Mouse (Mus musculus) gastrocnemius, adult 2 months (tissue): ENCODE results near the gene Gm20388. TPM values are rescaled to one million over a fixed set of nuclear protein-coding genes. Genes with fewer than 3 reads are reported as not detected.
A peak's percentile ranks its signal among the peaks of the same experiment; 100 is the strongest.

ENCODE experiments used
- DNase-seq: peaks from one replicate; pipeline ENCODE4 v3.0.0; 2022
- H3K27ac ChIP-seq: fragments of 200-600 bp; 2 replicates; pipeline ENCODE4 v1.8.1; 2022; ENCODE audit warnings: mild to moderate bottlenecking
- H3K4me3 ChIP-seq: fragments of 200-600 bp; 2 replicates; pipeline ENCODE4 v1.8.1; 2022; ENCODE audit warnings: mild to moderate bottlenecking, moderate library complexity
- CTCF ChIP-seq: fragments of 200-600 bp; IDR thresholded peaks from 2 replicates; pipeline ENCODE4 v1.8.1; 2022; ENCODE audit warnings: antibody characterized with exemption, mild to moderate bottlenecking, moderate library complexity
- intact Hi-C: fragments of 180-260 bp; cut with DNase I; formaldehyde crosslinking; loops from one replicate; pipeline ENCODE4 v1.15.1; 2025
- total RNA-seq, 2 experiments: library from RNA; stranded (reverse); gene quantifications; 2 replicates each; pipeline ENCODE4 v1.2.3; 2021

Gm20388 gene
- total RNA-seq, 2 experiments from 2014 or later: 6.1 to 15.0 TPM

DNA sequence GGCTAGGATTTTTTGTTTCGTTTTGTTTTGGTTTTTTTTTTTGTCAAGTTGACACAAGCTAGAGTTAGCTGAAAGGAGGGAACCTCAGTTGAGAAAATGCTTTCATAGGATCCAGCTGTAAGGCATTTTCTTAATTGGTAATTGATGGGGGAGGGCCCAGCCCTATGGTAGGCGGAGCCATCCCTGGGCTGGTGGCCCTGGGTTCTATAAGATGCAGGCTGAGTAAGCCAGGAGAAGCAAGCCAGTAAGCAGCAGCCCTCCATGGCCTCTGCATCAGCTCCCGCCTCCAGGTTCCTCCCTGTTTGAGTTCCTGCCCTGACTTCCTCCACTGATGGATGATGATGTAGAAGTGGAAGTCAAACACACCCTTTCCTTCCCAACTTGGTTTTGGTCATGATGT is 3869.8 kb downstream of the Gm20388 start:
- no peak for TF ChIP-seq CTCF

DNA sequence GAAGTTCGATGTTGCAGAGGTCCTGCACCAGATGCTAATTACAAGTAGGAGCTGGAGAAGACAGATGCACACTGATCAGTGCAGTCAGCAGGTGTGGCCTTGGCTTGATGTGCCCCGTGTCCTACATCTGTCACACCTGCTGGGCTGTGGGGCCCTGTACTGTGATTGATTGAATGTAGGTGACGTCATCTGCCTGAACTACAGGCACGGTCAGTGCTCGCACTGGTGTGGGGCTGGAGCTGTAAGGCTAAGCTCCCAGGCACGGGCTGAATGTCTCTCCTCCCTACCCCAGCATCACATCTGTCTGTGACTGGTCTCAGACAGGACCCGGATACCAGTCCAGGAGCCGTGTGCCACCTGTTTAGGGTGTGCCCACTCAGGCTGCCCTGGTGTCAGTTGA is 3870.6 kb downstream of the Gm20388 start:
- Histone ChIP-seq H3K27ac (no peak overlapping the region), H3K4me3 (no peak overlapping the region)
- no peak for DNase-seq
- no peak for TF ChIP-seq CTCF
- intact Hi-C loops: no loop called here

More for the DNA sequence above, 3869.8 kb downstream of the Gm20388 start:
- Histone ChIP-seq H3K4me3 (no peak overlapping the region), H3K27ac (no peak overlapping the region)
- DNase-seq: no peak
- intact Hi-C loops: no loop called here

DNA sequence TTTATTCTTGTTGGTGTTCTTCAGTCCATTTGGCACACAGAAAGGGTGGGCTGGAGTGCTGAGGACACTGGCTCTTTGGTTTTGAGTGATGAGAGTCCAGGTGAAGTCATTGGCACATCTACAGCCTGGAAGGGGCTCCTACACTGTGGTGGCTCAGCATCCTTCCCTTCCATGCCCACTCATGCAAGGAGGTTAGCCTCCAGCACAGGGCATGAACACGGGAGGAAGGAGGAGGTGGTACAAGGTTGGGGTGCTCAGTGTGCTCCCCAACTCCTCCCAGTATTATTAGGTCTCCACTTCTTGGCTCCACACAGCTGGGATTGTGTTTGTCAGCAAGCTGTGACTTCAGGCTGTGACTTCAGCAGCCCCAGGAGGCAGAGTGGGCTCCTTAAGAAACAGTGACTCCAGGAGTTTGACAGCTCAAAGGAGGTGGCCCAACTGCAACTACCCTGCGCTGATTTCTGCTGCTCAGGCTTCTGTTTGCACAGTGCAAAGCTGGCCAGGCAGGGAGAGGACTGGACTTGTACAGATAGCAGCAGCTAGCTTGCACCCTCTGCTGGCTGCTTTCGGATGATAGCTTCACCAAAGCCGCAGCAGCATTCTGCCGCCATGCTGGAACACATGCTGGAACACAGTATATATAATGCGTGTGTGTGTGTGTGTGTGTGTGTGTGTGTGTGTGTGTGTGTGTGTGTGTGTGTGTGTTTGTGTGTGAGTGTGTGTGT is 3873.0 kb downstream of the Gm20388 start:
- intact Hi-C loops: loop anchor here (1.0 to 2.0 kb wide), 2 partner anchors 131 to 139 kb away; partner anchors contain the start of gene Rhou
- DNase-seq: peak; percentile 85
- H3K4me3 ChIP-seq: no peak overlapping the region
- H3K27ac ChIP-seq: no peak overlapping the region
- TF ChIP-seq CTCF: peak; percentile 72

DNA sequence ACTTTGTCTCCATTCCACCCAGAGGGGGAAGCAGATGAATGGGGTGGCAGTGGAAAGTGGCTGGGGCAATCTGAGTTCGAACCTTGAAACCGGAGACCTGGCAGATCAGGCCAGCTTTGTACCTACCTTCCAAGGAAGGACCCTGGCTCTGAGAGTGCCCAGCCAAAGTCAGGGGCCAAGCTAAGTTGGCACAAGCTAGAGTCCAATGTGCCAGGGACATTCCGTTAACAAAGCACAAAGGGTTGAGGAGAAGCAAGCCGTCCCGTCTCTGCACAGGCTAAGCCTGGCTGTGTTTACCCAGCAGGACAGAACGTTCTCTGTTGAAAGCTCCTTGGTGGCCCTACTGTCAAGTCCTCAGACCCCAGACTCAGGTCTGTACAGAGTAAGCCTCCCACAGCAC is 3875.5 kb downstream of the Gm20388 start:
- no peak overlapping the region for H3K4me3 ChIP-seq
- intact Hi-C loops: no loop called here
- DNase-seq: peak; percentile 39
- H3K27ac ChIP-seq: peak overlapping the region; percentile 68
- TF ChIP-seq CTCF: no peak

DNA sequence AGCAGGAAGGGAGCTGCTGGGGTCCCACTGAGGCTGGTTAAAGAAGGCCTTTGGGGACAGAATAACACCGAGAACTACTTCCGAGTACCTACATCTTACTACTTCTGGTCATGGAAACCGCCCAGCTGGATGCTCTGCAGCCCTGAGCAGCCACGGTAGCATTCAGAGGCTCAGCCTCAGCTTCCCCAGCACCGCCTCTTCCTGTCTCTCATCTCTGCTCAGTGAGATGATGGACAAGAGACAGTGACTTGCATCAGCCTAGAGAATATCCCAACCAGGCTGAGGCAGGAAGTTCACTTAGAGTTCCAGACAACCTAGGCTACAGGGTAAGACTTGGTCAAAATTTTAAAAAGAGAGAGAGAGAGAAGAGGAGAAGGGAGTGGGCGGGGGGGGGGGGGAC is 3876.0 kb downstream of the Gm20388 start:
- intact Hi-C loops: no loop called here
- TF ChIP-seq CTCF: no peak
- Histone ChIP-seq H3K4me3 (no peak overlapping the region), H3K27ac (peak overlapping the region; percentile 68)
- DNase-seq: no peak

DNA sequence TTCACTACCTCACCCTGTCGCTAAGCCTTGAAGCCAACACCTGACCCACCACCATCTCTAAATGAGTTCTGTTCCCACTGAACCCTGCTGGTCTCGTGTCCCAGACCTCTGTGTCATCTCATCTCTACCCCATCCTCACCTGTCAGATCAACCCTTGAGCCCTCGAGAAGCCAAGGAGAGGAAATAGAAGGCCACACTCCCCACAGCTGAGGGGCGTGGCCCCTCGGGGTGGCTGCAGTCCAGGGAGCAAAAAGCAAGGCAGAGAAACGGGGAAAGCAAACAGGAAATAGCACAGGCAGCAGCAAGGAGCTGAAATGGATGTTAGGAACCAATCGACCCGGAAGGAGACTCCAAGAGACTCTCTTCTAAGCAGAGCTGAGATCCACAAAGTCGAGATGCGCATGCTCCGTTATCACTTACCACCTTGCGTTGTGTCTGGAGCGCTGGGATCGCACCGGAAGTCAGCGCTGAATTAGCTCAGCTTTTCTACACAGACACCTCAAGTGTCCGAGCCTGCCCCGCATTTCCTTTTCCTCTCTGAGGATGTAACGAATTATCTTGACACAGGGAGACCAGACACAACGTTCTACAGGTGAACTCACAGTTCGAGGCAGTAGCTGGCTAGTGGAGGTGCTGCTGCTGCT is 3876.7 kb downstream of the Gm20388 start:
- Histone ChIP-seq H3K4me3 (no peak overlapping the region), H3K27ac (no peak overlapping the region)
- no peak for TF ChIP-seq CTCF
- DNase-seq: no peak
- intact Hi-C loops: no loop called here

DNA sequence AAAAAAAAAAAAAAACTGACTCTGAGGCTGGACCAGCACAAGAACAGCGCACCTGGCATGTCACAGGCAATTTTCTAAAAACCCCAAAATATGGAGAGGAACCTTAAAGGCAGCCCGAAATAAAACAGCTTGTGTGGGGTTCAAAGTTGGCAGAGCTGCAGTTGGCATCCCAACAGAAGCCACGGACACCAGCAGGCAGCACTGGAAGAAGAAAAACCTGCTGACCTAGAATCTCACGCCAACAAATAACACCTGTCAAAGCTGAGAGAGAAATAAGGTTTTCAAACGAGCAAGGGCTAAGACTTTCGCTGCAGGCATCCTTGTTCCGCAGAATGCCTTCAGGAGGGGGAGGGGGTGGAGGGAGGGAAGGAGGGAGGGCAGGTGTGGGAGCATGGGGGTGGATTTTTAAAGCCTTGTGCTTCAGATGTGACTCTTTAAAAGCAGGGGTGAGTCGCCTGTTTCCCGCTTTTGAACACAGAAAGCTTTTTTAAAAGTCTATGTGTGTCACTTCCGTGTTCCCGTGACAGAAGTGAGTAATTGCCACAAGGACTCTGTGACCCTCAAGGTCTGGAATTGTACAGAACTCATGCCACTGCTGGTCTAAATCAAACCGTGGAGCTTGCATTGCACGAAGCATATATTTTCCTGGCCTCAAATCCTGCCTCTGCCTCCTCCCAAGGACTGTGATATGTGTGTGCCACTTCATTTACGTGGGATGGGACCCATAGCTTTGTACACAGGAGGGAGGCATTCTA is 3878.0 kb downstream of the Gm20388 start:
- no peak for DNase-seq
- intact Hi-C loops: no loop called here
- no peak overlapping the region for H3K4me3 ChIP-seq
- H3K27ac ChIP-seq: no peak overlapping the region
- TF ChIP-seq CTCF: no peak

DNA sequence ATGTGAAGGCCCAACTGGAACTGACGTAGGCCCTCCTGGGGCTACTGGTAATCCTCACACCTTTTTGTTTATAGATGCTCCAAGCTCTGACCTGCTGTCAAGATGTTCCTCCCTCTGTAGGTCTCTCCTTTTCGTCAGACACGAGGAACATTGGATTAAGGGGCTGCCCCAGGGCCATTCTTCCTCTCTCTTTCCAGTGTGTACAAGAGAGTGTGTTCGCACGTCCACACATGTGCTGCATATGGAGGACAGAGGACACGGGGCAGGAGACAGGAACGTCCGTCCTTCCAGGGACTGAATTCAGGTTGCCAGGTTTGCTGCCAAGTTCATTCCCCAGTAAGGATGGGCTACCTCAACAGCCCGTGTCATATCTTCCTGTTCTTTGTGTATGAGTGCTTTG is 3878.8 kb downstream of the Gm20388 start:
- intact Hi-C loops: no loop called here
- no peak overlapping the region for H3K4me3 ChIP-seq
- TF ChIP-seq CTCF: no peak
- H3K27ac ChIP-seq: no peak overlapping the region
- no peak for DNase-seq

DNA sequence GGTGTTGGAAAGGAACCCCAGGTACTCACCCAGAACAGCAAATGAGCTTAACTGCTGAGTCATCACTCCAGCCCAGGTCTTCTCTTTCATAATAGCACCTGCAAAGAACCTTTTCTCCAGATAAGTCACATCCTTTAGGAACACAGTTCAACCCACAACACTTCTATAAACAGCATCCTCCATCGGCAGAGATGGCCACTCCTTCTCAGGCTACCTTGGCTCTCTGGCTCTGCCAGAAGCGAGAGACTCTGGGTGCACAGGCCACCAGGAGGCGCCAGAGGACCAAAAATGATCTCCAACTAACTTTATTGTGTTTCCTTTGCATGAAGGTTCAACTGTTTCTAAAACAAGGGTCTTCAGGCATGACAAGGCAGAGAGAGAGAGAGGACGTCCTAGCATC is 3879.3 kb downstream of the Gm20388 start:
- Histone ChIP-seq H3K27ac (no peak overlapping the region), H3K4me3 (no peak overlapping the region)
- intact Hi-C loops: loop anchor here (1.0 kb wide), 1 partner anchor 42 kb away; no protein-coding TSS in a partner anchor
- DNase-seq: peak; percentile 89
- TF ChIP-seq CTCF: peak; percentile 97

DNA sequence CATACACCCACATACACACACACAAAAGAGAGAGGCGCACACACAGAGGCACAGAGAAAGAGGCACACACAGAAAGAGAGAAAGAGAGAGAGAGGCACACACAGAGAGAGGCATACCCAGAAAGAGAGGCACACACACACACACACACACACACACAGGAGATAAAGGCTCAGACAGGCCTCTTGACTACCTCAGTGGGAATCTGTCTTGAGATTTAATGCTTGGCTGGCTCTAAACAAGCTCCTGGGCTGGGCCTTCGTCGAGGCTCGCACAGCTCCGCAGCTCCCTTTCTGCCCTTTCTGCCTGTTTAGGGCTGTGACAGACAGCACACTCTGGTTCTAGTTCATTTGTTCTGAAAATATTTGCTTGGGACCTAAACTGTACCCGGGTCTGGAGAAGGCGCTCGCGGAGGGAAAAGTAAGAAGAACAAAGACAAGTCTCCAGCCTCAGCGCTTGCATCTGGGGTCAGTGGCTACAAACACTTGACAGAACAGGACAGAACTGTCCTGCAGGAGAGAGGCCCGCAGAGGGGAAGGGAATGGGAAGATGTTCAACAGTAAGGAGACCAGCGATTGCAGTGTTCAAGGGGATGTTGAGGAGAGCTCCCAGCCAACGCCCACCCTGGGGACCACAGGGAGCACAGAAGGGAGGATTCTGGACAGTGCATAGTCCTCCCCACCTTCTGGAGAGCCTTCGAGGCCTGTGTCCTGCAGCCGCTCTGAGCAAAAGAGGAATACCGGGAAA is 3880.6 kb downstream of the Gm20388 start:
- TF ChIP-seq CTCF: no peak
- DNase-seq: no peak
- H3K4me3 ChIP-seq: no peak overlapping the region
- intact Hi-C loops: no loop called here
- no peak overlapping the region for H3K27ac ChIP-seq

DNA sequence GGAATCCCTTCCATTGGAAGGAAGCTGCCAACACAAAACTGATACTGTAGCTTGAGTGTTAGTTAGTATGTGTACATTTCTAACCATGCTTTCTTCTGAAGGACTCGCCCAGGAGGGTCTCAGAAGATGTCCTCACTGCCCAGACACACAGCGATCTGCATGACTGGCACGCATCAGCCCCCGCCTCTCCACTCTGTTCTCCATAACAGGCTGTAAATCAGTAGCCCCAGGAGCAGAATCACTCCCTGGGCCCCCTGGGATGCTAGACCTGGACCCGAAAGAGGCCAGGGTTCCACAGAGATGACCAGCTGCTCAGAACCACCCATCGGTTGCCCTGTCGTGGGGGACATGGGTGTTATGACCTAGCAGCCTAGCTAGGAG is 3881.2 kb downstream of the Gm20388 start:
- Histone ChIP-seq H3K27ac (no peak overlapping the region), H3K4me3 (no peak overlapping the region)
- intact Hi-C loops: no loop called here
- no peak for DNase-seq
- no peak for TF ChIP-seq CTCF

DNA sequence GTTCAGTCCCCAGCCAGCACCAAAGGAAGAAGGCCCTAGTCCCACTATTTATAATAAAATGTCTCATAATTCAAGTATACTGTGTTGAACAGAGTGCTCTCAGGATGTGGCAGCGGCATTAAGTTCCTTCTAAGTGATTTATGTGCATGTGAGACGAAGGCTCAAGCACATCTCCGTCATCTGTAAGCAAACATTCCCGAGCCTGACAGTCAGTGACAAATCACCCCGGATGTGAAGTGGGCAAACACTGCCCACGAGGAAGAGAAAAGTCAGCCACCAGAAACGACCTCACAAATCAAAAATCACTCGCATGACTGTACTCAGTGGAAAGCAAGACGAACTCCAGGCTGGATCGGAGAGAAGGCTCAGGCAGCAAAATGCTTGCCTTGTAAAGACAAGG is 3883.3 kb downstream of the Gm20388 start:
- Histone ChIP-seq H3K4me3 (no peak overlapping the region), H3K27ac (no peak overlapping the region)
- intact Hi-C loops: no loop called here
- no peak for TF ChIP-seq CTCF
- DNase-seq: no peak
